Mouse (Mus musculus): ENCODE results near the gene Abhd16b.

- TF ChIP-seq CTCF (IDR thresholded peaks at IDR 0.05; ENCODE audit: low read depth) (no peak), EP300 (optimal IDR thresholded peaks at IDR 0.05) (no peak)
Measured at GRCm38 (mm10) chr2:181455899-181456298, 37.1 kb upstream of the Abhd16b start.

Measured in stomach, postnatal 0 days (tissue).